ENCODE assay signal across 9 mouse cellular contexts in genomic region chrX:58490861-58491260, GRCm38 (mm10).
A peak's percentile ranks its signal among the peaks of the same experiment; 100 is the strongest.
DNase-seq lines count a peak whose midpoint lies in the region; ATAC-seq and TF ChIP-seq lines count a peak whose summit lies in the region.
"Had no signal": no experiment of that assay in that cellular context is flagged by ENCODE, and none has a peak within 500 bp of the region (broad histone marks: within the 10 kb centered on the region; RNA-seq: fewer than 3 reads in every experiment).

No protein-coding gene starts in this region.

- ATAC-seq in heart, embryonic 11.5 days (replicated peaks; ENCODE audit: insufficient number of reproducible peaks, low FRiP score, low TSS enrichment), result no peak

- H3K4me2 ChIP-seq in heart, embryonic 11.5 days, result no peak overlapping the region

- no peaks in the 10 kb centered on the region for H3K36me3 ChIP-seq in heart, adult 2 months (ENCODE audit: control insufficient read depth, insufficient read depth, low read length)
- H3K36me3 ChIP-seq in heart, embryonic 11.5 days (ENCODE audit: control insufficient read depth, insufficient read depth, low read length), result no peaks in the 10 kb centered on the region
- no peaks in the 10 kb centered on the region for H3K36me3 ChIP-seq in liver, adult 2 months (ENCODE audit: control insufficient read depth, insufficient read depth, low read length)

- peak; percentile 75 for TF ChIP-seq CTCF in heart, adult 2 months (IDR thresholded peaks at IDR 0.05)
- TF ChIP-seq CTCF in liver, adult 2 months (IDR thresholded peaks at IDR 0.05; ENCODE audit: low read depth, low read length), result peak; percentile 47

- H3K4me3 ChIP-seq in heart, adult 2 months, result no peak overlapping the region
- H3K4me3 ChIP-seq in heart, embryonic 11.5 days (ENCODE audit: low read depth, low read length), result no peak overlapping the region
- no peak overlapping the region for H3K4me3 ChIP-seq in liver, adult 2 months (ENCODE audit: insufficient read depth, low read depth, low read length)
- H3K4me3 ChIP-seq: megakaryocyte, embryonic 14.5 days had no signal

- TF ChIP-seq POLR2A in heart, adult 2 months (IDR thresholded peaks at IDR 0.05; ENCODE audit: insufficient read depth, low read depth, low read length), result no peak
- no peak for TF ChIP-seq POLR2A in liver, adult 2 months (IDR thresholded peaks at IDR 0.05; ENCODE audit: extremely low read depth, insufficient read depth, low read length)

- no peaks in the 10 kb centered on the region for H3K9me3 ChIP-seq in heart, embryonic 11.5 days (replicated peaks; ENCODE audit: control insufficient read depth, low read length)
- H3K9me3 ChIP-seq: megakaryocyte, embryonic 14.5 days had no signal

- no peak overlapping the region for H3K9ac ChIP-seq in heart, adult 2 months (ENCODE audit: low read depth, low read length)
- H3K9ac ChIP-seq in heart, embryonic 11.5 days (ENCODE audit: low read depth, low read length), result no peak overlapping the region
- H3K9ac ChIP-seq in liver, adult 2 months (ENCODE audit: low read depth, low read length), result no peak overlapping the region

- TF ChIP-seq EP300 in heart, adult 2 months (IDR thresholded peaks at IDR 0.05; ENCODE audit: insufficient read depth, low read depth, low read length), result no peak

- H3K27ac ChIP-seq in heart, adult 2 months, result no peak overlapping the region
- H3K27ac ChIP-seq in heart, embryonic 11.5 days (ENCODE audit: low read depth, low read length), result no peak overlapping the region
- no peak overlapping the region for H3K27ac ChIP-seq in liver, adult 2 months (replicated peaks; ENCODE audit: insufficient read depth, low read depth, low read length)

- no peaks in the 10 kb centered on the region for H3K27me3 ChIP-seq in heart, adult 2 months (ENCODE audit: control insufficient read depth, insufficient read depth, low read length)
- H3K27me3 ChIP-seq in heart, embryonic 11.5 days (ENCODE audit: control insufficient read depth, insufficient read depth, low read length), result no peaks in the 10 kb centered on the region
- H3K27me3 ChIP-seq in liver, adult 2 months (ENCODE audit: control insufficient read depth, insufficient read depth, low read length), result no peaks in the 10 kb centered on the region
- H3K27me3 ChIP-seq: megakaryocyte, embryonic 14.5 days had no signal

- DNase-seq in heart, adult 2 months, result no peak
- DNase-seq in liver, adult 2 months (ENCODE audit: extremely low read depth, low read depth, low spot score), result no peak
- no peak for DNase-seq in liver
- DNase-seq in ES-CJ7 (ENCODE audit: low read depth, low spot score), result peak; percentile 3
- DNase-seq in embryo, embryonic 10 days (ENCODE audit: low spot score), result peak; percentile 24
- DNase-seq in urinary bladder, adult 18-20 months (ENCODE audit: low spot score in 2 of 2), result no peak
- no peak for DNase-seq in gastrocnemius, adult 18-20 months (ENCODE audit: low spot score)

- H3K4me1 ChIP-seq in heart, adult 2 months (ENCODE audit: control insufficient read depth, insufficient read depth, low read length), result no peaks in the 10 kb centered on the region
- no peaks in the 10 kb centered on the region for H3K4me1 ChIP-seq in heart, embryonic 11.5 days (ENCODE audit: control insufficient read depth, insufficient read depth, low read length)
- H3K4me1 ChIP-seq in liver, adult 2 months (ENCODE audit: control insufficient read depth, insufficient read depth, low read length), result no peaks in the 10 kb centered on the region
- H3K4me1 ChIP-seq: megakaryocyte, embryonic 14.5 days had no signal

- intact Hi-C loops in heart, adult 2 months (cut with DNase I), result no loop called here

- 7% methylated on average over 2 of the region's 2 CpGs for WGBS in heart, adult 2 months
- WGBS in heart, embryonic 11.5 days (ENCODE audit: insufficient replicate concordance), result 16% methylated on average over 2 of the region's 2 CpGs
- 2% methylated on average over 2 of the region's 2 CpGs for WGBS in liver, adult 2 months

- H3K79me2 ChIP-seq in heart, adult 2 months (replicated peaks; ENCODE audit: control insufficient read depth, insufficient read depth, low read length), result no peaks in the 10 kb centered on the region
- no peaks in the 10 kb centered on the region for H3K79me2 ChIP-seq in liver, adult 2 months (ENCODE audit: control insufficient read depth, insufficient read depth, low read length)

Comparison
In these comparisons a context has a peak if more than half of its experiments do, and no peak if none do; other contexts are left out.
1. DNase-seq: peak in ES-CJ7 (single experiment) and embryo, embryonic 10 days (single experiment); none in heart, adult 2 months (0 of 2), liver, adult 2 months (single experiment), liver (single experiment), urinary bladder, adult 18-20 months (0 of 2) and gastrocnemius, adult 18-20 months (single experiment).